Mouse (Mus musculus) neural tube, embryonic 13.5 days (tissue): ENCODE results near the gene Cdk14. TPM values are rescaled to one million over a fixed set of nuclear protein-coding genes. Genes with fewer than 3 reads are reported as not detected.

Source experiments
- ATAC-seq: fragments of 200-750 bp; cut with Nextera tagmentation; 2 replicates; pipeline ENCODE4 v1.8.0; 2017; ENCODE audit warnings: low read depth, mild to moderate bottlenecking, moderate TSS enrichment, moderate library complexity
- H3K27ac ChIP-seq: fragments of 300-500 bp; sonication (generic); replicated peaks from 2 replicates; pipeline ENCODE4 v1.5.1; 2015; ENCODE audit warnings: moderate library complexity, mild to moderate bottlenecking, inconsistent platforms
- H3K27me3 ChIP-seq: fragments of 300-500 bp; sonication (generic); 2 replicates; pipeline ENCODE4 v1.6.1; 2015; ENCODE audit warnings: mild to moderate bottlenecking, inconsistent platforms
- H3K36me3 ChIP-seq: fragments of 300-500 bp; sonication (generic); 2 replicates; pipeline ENCODE4 v1.6.1; 2015; ENCODE audit warnings: mild to moderate bottlenecking, inconsistent platforms
- H3K4me1 ChIP-seq: fragments of 300-500 bp; sonication (generic); replicated peaks from 2 replicates; pipeline ENCODE4 v1.6.1; 2015; ENCODE audit warnings: inconsistent platforms
- H3K4me2 ChIP-seq: fragments of 300-500 bp; sonication (generic); 2 replicates; pipeline ENCODE4 v1.6.1; 2015; ENCODE audit warnings: inconsistent platforms, mild to moderate bottlenecking, moderate library complexity
- H3K4me3 ChIP-seq: fragments of 300-500 bp; sonication (generic); 2 replicates; pipeline ENCODE4 v1.5.1; 2015; ENCODE audit warnings: mild to moderate bottlenecking, inconsistent platforms
- H3K9ac ChIP-seq: fragments of 300-500 bp; sonication (generic); 2 replicates; pipeline ENCODE4 v1.6.1; 2015; ENCODE audit warnings: moderate library complexity, mild to moderate bottlenecking, inconsistent platforms
- H3K9me3 ChIP-seq: fragments of 300-500 bp; sonication (generic); 2 replicates; pipeline ENCODE4 v1.6.1; 2016; ENCODE audit warnings: inconsistent platforms
- WGBS: fragments of 180-500 bp; shearing (Covaris S2); methylation state at CpG from one replicate; pipeline ENCODE4 v1.1.7; 2015; 5-methylcytosine and 5-hydroxymethylcytosine counted together
- polyA plus RNA-seq: library from polyadenylated mRNA; unstranded; fragments of >200 nt; fragmentation: Nextera tagmentation; extraction: Ambion mirVana; gene quantifications from 2 replicates; pipeline ENCODE4 v1.2.1, GENCODE M21; 2015

Cdk14 gene
- polyA plus RNA-seq, 1 experiment from 2014 or later = 27.0 TPM

DNA sequence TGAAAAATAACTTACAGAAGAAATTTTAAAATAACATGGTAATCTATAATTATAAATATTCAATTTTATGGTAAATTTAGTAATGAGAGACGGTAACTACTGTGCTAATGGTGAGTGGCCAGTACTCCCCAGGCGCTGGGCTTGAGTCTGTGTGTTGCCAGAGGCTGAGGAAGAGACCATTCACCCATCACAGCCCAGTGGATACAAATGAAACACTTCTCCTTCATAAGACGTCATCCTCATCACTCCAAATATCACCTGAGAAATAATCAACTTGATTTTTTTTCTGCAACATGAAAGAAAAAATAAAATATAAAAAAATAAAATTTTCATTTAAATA, 153.4 kb downstream of the Cdk14 start:
- no peaks in the 10 kb centered on the region for H3K27me3 ChIP-seq
- peak; percentile 33; the same call in 1 of the 2 replicates for ATAC-seq
- 78% methylated on average over 3 of the region's 3 CpGs for WGBS
- H3K9me3 ChIP-seq = no peaks in the 10 kb centered on the region
- H3K27ac ChIP-seq = no peak overlapping the region
- no peaks in the 10 kb centered on the region for H3K36me3 ChIP-seq
- peaks cover 29% of the 10 kb centered on the region for H3K4me1 ChIP-seq
- no peak overlapping the region for H3K4me2 ChIP-seq
- H3K9ac ChIP-seq = no peak overlapping the region
- no peak overlapping the region for H3K4me3 ChIP-seq

DNA sequence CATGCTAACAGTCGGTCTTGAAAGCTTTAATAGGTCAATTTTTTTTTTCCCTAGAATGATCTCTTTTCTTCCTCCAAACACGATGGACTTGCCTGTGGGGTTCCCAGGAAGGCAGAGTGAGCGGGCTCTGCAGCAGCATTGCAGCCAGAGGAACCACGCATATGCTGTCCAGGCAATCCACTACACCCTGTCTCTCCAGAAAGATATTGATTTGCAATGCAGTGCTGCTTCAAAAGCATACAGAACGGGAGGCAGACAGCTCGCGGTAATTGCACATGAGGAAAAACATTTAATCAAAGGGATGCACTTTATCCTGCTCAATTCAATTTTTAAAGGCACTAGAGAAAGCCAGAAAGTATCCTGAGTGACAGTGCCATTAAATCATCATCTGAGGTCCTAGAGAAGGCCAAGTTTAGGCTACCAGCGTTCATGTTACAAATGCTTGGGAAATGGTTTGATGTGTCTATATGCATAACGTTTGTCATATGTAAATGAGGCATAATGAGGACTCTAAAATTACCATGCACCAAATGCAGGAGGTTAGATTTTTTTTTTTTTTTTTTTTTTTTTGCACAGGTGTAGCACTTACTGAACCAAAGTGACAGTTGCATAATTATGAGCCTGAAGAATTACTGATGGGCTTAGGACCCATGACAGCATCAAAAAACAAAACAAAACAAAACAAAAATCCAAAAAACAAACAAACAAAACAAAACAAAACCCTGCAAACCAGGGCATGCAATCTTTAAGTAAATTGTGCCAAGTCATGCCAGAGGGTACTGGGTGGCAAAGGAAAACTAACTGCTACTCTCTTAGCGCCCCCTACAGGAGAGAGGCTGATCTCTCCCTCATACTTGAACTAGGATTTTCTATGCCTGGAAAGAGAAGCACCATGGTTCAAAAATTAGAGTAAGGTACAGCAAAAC, 154.0 kb downstream of the Cdk14 start:
- Histone ChIP-seq H3K9me3 (no peaks in the 10 kb centered on the region), H3K27me3 (no peaks in the 10 kb centered on the region), H3K4me3 (peak overlapping the region; percentile 32), H3K27ac (peak overlapping the region; percentile 67), H3K4me2 (peak overlapping the region; percentile 53), H3K9ac (peak overlapping the region; percentile 64), H3K4me1 (peaks cover 35% of the 10 kb centered on the region), H3K36me3 (no peaks in the 10 kb centered on the region)
- ATAC-seq = peak; percentile 84
- WGBS = 29% methylated on average over 10 of the region's 10 CpGs

DNA sequence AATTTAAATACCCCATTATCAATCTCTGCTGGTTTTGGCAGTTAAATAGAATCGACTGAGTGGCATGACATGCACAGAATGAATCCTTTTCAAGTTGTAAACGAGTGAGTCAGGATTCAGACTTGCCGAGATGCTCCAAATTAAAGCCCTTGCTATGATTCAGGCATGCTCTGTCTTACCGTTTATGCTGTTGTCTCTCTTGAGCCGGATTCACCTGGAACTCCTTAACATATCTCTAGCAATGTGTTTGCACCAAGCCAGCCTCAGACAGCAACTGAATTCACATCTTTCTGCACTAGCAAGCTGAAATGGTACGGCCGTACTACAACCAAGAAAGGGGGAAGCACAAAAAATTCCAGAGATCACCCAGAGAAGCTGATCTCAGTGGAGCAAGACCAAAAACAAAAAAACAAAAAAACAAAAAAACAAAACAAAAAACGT, 154.7 kb downstream of the Cdk14 start:
- Histone ChIP-seq H3K4me2 (peak overlapping the region; percentile 53), H3K9ac (peak overlapping the region; percentile 64), H3K4me1 (peaks cover 36% of the 10 kb centered on the region), H3K4me3 (peak overlapping the region; percentile 32), H3K9me3 (no peaks in the 10 kb centered on the region), H3K27me3 (no peaks in the 10 kb centered on the region), H3K36me3 (no peaks in the 10 kb centered on the region), H3K27ac (peak overlapping the region; percentile 67)
- peak; percentile 41; the same call in 1 of the 2 replicates for ATAC-seq
- WGBS = 19% methylated on average over 8 of the region's 8 CpGs

DNA sequence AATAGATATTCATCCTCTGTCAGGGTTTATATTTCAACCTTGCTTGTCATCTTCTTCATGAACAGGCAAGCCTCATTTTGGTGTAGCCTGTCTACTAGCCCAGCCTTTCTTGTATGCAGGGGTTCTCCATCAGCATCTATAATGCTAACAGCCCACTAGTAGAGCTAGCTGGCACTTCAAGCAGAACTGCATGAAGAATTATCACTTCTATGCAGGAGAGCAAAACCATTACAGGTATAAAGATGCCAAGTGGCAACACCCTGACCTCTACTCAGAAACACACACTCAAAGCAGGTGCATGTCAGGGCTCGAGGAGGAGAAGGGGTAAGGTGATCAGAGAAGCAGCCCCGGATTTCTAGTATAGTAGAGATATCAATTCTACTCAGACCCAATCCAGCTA, 155.4 kb downstream of the Cdk14 start:
- Histone ChIP-seq H3K9me3 (no peaks in the 10 kb centered on the region), H3K36me3 (no peaks in the 10 kb centered on the region), H3K9ac (0 out of 2 replicates have a peak overlapping the region, but pooled peaks have one; percentile 64), H3K4me1 (peaks cover 36% of the 10 kb centered on the region), H3K27ac (peak overlapping the region; percentile 67; the same call in 1 of the 2 replicates), H3K4me2 (peak overlapping the region; percentile 53), H3K27me3 (no peaks in the 10 kb centered on the region), H3K4me3 (peak overlapping the region; percentile 32)
- ATAC-seq = no peak
- WGBS = 81% methylated on average over 2 of the region's 2 CpGs

DNA sequence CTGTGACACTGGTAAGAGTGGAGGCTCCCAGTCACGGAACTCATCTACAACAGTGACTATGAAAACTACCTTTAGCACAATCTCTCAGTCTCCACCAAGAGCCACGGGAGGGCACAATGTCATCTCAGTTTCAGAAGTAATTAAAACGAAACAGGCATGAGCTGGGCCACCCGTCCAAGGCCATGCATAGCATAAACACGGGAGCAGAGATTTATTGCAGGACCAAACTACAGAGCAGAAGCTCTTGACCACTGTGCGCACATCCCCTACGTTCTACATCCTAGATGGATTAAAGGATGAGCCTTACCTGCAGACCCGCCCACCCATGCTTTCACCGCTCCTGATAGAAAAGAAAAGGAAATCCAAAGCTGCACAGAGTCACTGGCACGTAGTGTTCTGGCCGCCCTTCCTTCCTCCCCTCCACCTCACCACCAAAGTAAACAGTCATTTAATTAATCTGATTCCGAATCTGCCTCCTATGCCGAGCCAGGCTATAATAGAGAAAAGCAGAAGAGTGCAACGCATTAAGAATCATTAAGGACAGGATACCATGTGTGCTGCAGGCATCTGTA, 158.3 kb downstream of the Cdk14 start:
- no peak for ATAC-seq
- Histone ChIP-seq H3K4me3 (no peak overlapping the region), H3K27me3 (no peaks in the 10 kb centered on the region), H3K9me3 (no peaks in the 10 kb centered on the region), H3K36me3 (no peaks in the 10 kb centered on the region), H3K27ac (no peak overlapping the region), H3K9ac (no peak overlapping the region), H3K4me1 (peaks cover 36% of the 10 kb centered on the region), H3K4me2 (no peak overlapping the region)
- 73% methylated on average over 14 of the region's 14 CpGs for WGBS

DNA sequence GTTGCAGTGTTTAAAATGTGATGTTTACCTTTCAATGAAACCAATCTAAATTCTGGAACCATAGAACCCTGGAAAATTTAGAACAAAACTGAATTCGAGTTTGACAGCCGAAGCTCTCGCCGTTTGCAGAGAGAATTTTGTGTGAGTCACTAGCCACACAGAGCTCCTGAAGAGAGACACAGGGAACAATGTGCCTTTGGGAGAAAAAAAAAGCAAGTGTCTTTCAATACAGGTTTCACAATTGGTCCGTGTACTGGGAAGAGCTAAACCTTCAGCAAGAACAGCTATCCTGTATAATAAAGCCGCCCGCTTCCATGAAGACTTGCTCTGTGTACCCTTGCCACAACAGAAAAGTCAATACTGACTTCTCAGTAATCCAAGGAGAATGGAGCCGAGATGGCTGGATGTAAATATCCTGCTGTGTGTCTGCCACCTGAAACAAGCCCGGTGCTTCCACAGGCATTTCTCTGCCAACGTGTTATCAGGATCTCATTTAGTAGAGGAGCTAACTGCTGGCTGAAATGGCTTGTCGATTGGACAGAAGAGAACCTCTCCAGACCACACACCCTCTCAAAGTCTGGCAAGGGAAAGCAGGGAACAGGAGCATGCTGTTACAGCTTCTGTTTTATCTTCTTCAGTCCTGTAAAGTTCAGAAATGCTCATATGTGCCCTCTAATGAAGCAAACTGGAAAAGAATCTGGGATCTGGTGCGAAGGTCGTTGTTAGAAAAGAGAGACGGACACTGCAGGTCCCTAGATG, 159.0 kb downstream of the Cdk14 start:
- Histone ChIP-seq H3K27me3 (no peaks in the 10 kb centered on the region), H3K4me1 (peaks cover 30% of the 10 kb centered on the region), H3K4me3 (no peak overlapping the region), H3K4me2 (no peak overlapping the region), H3K9me3 (no peaks in the 10 kb centered on the region), H3K36me3 (no peaks in the 10 kb centered on the region), H3K9ac (no peak overlapping the region), H3K27ac (no peak overlapping the region)
- ATAC-seq = no peak
- 68% methylated on average over 14 of the region's 14 CpGs for WGBS

DNA sequence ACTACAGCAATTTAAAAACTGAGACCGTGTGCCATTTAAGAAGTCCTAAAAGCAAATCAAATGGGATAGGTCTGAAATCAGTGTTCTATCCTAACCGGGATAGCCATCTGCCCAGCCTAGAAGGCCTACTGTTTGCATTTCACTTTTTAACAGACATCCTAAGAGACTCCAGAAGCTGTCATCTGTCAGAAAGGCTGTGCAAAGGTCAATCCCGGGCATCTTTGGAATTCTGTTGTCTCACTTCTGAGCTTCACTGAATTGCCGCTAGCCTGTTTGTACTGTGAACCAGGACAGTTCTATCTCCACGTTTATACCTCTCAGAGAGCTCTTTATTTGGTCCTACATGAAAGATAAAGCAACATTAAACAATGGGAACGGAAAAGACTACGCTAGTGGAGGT, 159.8 kb downstream of the Cdk14 start:
- Histone ChIP-seq H3K27me3 (no peaks in the 10 kb centered on the region), H3K4me1 (peaks cover 21% of the 10 kb centered on the region), H3K27ac (no peak overlapping the region), H3K4me2 (no peak overlapping the region), H3K9me3 (no peaks in the 10 kb centered on the region), H3K36me3 (no peaks in the 10 kb centered on the region), H3K4me3 (no peak overlapping the region), H3K9ac (no peak overlapping the region)
- 70% methylated on average over 7 of the region's 7 CpGs for WGBS
- ATAC-seq = no peak

DNA sequence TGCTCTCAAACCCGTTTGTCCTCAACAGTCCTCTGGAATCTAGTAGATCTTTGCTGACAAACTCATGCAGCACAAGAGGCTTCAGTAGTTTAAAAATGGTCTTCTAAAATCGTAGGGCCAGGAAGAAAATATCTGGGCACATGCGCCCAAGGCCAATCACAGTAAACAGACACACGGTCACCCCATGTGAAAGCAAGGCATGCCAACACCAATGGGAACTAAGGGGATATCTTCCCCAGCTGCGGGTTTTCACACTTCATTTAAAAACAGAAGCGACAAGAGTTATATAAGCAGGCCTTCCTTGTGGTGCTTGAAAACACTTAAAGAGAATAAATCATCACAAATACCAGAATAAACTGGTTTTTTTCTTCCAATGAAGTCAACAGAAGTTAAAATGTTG, 165.7 kb downstream of the Cdk14 start:
- no peak overlapping the region for H3K4me2 ChIP-seq
- 88% methylated on average over 6 of the region's 6 CpGs for WGBS
- H3K36me3 ChIP-seq = no peaks in the 10 kb centered on the region

DNA sequence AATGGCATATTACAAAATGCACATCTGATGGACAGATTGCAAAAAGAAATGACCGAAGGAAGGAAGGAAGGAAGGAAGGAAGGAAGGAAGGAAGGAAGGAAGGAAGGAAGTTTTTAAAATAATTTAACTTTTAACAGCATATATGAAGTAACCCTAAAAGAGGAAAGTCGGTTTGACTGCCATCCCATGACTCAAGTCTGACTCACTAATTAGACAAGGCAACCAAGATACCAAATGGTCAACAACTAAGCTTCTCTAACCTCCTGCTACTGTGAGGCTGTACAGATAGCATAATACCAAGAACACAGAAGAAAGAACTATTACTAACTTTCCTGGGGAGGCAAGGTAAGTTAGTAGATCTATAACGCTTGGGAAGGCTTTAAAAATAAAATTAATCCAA, 166.9 kb downstream of the Cdk14 start:
- no peak for ATAC-seq
- H3K9ac ChIP-seq = no peak overlapping the region
- 94% methylated on average over 3 of the region's 3 CpGs for WGBS
- no peaks in the 10 kb centered on the region for H3K27me3 ChIP-seq
- no peaks in the 10 kb centered on the region for H3K4me1 ChIP-seq
- H3K9me3 ChIP-seq = no peaks in the 10 kb centered on the region
- peaks cover 2% of the 10 kb centered on the region; the same call in 1 of the 2 replicates for H3K36me3 ChIP-seq
- no peak overlapping the region for H3K27ac ChIP-seq
- H3K4me2 ChIP-seq = no peak overlapping the region
- no peak overlapping the region for H3K4me3 ChIP-seq

More for the DNA sequence above, 165.7 kb downstream of the Cdk14 start:
- no peaks in the 10 kb centered on the region for H3K27me3 ChIP-seq
- no peaks in the 10 kb centered on the region for H3K9me3 ChIP-seq
- no peak for ATAC-seq
- no peaks in the 10 kb centered on the region for H3K4me1 ChIP-seq
- no peak overlapping the region for H3K27ac ChIP-seq
- H3K9ac ChIP-seq = no peak overlapping the region
- no peak overlapping the region for H3K4me3 ChIP-seq

DNA sequence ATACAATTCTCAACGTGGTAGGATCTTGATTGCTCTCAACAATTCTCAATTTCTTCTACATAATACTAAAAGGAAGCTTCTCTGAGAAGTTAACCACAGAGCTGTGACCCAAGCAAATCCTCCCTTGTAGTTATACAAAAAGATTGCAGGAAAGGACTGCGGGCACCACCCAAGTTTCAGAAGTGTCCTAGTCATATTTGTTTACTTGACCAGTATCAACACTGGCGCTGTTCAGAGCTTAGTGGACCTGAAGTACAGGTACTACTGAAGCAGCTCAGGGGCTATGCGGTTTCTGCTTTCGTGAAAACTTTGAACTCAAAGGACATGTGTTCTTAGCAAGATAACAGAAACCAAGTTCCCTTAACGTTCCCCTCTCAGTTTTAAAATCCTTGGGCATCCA, 172.4 kb downstream of the Cdk14 start:
- peaks cover 3% of the 10 kb centered on the region; the same call in 1 of the 2 replicates for H3K36me3 ChIP-seq
- no peak overlapping the region for H3K4me3 ChIP-seq
- no peaks in the 10 kb centered on the region for H3K27me3 ChIP-seq
- no peak for ATAC-seq
- no peak overlapping the region for H3K4me2 ChIP-seq
- H3K9me3 ChIP-seq = no peaks in the 10 kb centered on the region
- no peak overlapping the region for H3K27ac ChIP-seq
- WGBS = 92% methylated on average over 6 of the region's 6 CpGs
- H3K9ac ChIP-seq = no peak overlapping the region
- no peaks in the 10 kb centered on the region for H3K4me1 ChIP-seq

DNA sequence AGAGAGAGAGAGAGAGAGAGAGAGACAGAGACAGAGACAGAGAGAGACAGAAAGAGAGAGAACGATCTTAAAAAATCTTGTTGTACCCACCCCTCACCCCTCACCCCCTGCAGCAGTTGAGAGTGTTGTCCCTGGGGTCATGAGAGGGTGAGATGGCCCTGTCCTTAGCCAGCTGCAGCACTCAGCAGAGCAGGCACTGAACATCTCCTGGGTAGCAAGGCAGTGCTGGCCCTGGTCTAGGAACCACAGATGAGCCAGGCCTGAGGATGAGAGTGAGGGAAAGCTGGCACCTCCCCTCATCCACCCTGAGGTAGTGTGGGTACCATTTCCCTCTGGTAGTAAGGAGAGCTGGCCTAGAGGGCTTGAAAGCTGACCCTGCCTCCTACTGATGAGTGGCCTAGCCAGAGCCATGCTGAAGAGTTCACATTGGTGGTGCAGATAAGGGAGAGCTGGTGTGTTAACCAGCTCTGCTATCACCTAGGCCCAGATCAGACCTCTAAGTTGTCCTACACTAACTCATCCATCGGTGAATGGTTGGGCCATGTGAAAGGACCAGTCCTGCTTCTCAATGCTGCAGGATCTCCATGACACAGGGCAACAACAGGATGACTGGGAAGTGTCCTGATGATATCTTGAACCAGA, 173.5 kb downstream of the Cdk14 start:
- H3K4me2 ChIP-seq = no peak overlapping the region
- WGBS = 83% methylated on average over 2 of the region's 2 CpGs
- H3K27me3 ChIP-seq = no peaks in the 10 kb centered on the region
- no peak overlapping the region for H3K9ac ChIP-seq
- no peak overlapping the region for H3K27ac ChIP-seq
- no peaks in the 10 kb centered on the region for H3K4me1 ChIP-seq
- ATAC-seq = peak; percentile 67; the same call in 1 of the 2 replicates
- no peaks in the 10 kb centered on the region for H3K9me3 ChIP-seq
- H3K4me3 ChIP-seq = no peak overlapping the region
- peaks cover 3% of the 10 kb centered on the region; the same call in 1 of the 2 replicates for H3K36me3 ChIP-seq
